Mouse (Mus musculus): ENCODE data around the gene Pcp4l1. TPM values are rescaled to one million over a fixed set of nuclear protein-coding genes. Genes with fewer than 3 reads are reported as not detected.

The Pcp4l1 gene
- polyA plus RNA-seq, 1 experiment = 0.13 TPM

DNA sequence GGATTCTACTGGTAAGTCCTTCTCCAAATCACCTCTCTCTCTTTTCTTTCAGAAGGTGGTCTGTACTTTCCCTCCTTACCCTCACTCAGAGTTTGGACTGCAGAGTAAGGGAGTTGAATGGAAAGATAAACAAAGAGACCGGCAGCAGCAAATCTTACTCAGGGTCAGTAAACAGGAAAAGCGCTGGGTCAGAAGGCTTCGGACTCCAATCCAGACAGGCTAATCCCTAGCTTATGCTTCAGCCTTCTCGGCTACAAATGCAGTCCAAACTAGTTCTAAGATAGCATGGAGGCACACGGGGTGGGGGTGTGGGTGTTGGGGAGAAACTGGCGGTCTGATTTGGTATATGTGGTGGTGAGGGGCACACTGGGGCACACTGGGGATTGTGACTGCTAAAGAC, 41.4 kb upstream of the Pcp4l1 start:
- H3ac ChIP-seq (ENCODE audit: control insufficient read depth, insufficient read length, low read depth) = no peak overlapping the region
- peaks cover 49% of the 10 kb centered on the region for H3K36me3 ChIP-seq (ENCODE audit: control insufficient read depth, insufficient read depth)
- no peak overlapping the region for H3K4me3 ChIP-seq (ENCODE audit: insufficient read depth, poor library complexity, severe bottlenecking)
- no peaks in the 10 kb centered on the region for H3K79me3 ChIP-seq (ENCODE audit: low read depth)
- TF ChIP-seq USF1 (IDR thresholded peaks at IDR 0.05; ENCODE audit: low read depth) (no peak), FOSL1 (IDR thresholded peaks at IDR 0.05; ENCODE audit: insufficient read depth, low read length, poor library complexity, severe bottlenecking) (no peak), MYOG (IDR thresholded peaks at IDR 0.05; ENCODE audit: control insufficient read depth, extremely low read depth, insufficient read length) (no peak), CTCF (IDR thresholded peaks at IDR 0.05; ENCODE audit: control insufficient read depth, insufficient read depth, insufficient read length) (no peak), MYOD1 (IDR thresholded peaks at IDR 0.05; ENCODE audit: control insufficient read depth, insufficient read length, low read depth) (no peak), CEBPB (IDR thresholded peaks at IDR 0.05; ENCODE audit: low read depth) (no peak), MAX (IDR thresholded peaks at IDR 0.05) (no peak)
- no peaks in the 10 kb centered on the region for H3K79me2 ChIP-seq (ENCODE audit: control insufficient read depth, insufficient read depth)
- no peaks in the 10 kb centered on the region for H3K27me3 ChIP-seq (ENCODE audit: control insufficient read depth, insufficient read depth, insufficient read length)

DNA sequence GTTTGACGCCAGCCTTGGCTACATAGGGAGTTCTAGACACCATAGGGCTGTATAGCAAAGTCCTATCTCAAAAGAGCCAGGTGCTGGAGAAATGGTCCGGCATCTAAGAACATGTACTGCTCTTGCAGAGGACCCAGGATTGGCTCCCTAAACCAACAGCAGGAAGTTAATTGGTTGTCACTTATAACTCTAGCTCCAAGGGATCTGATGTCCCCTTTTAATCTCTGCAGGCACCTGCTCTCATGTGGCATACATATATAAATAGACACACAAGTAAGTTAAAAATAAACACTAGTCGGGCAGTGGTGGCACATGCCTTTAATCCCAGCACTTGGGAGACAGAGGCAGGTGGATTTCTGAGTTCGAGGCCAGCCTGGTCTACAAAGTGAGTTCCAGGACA, 39.7 kb upstream of the Pcp4l1 start:
- TF ChIP-seq MAX (IDR thresholded peaks at IDR 0.05) (no peak), CEBPB (IDR thresholded peaks at IDR 0.05; ENCODE audit: low read depth) (no peak), FOSL1 (IDR thresholded peaks at IDR 0.05; ENCODE audit: insufficient read depth, low read length, poor library complexity, severe bottlenecking) (no peak), MYOD1 (IDR thresholded peaks at IDR 0.05; ENCODE audit: control insufficient read depth, insufficient read length, low read depth) (no peak), CTCF (IDR thresholded peaks at IDR 0.05; ENCODE audit: control insufficient read depth, insufficient read depth, insufficient read length) (no peak), MYOG (IDR thresholded peaks at IDR 0.05; ENCODE audit: control insufficient read depth, extremely low read depth, insufficient read length) (no peak), USF1 (IDR thresholded peaks at IDR 0.05; ENCODE audit: low read depth) (no peak)
- Histone ChIP-seq H3ac (ENCODE audit: control insufficient read depth, insufficient read length, low read depth) (no peak overlapping the region), H3K79me2 (ENCODE audit: control insufficient read depth, insufficient read depth) (no peaks in the 10 kb centered on the region), H3K79me3 (ENCODE audit: low read depth) (no peaks in the 10 kb centered on the region), H3K27me3 (ENCODE audit: control insufficient read depth, insufficient read depth, insufficient read length) (no peaks in the 10 kb centered on the region), H3K36me3 (ENCODE audit: control insufficient read depth, insufficient read depth) (peaks cover 49% of the 10 kb centered on the region), H3K4me3 (ENCODE audit: insufficient read depth, poor library complexity, severe bottlenecking) (no peak overlapping the region)

- peaks cover 49% of the 10 kb centered on the region for H3K36me3 ChIP-seq (ENCODE audit: control insufficient read depth, insufficient read depth)
- TF ChIP-seq CEBPB (IDR thresholded peaks at IDR 0.05; ENCODE audit: low read depth) = no peak
- no peak for TF ChIP-seq MYOG (IDR thresholded peaks at IDR 0.05; ENCODE audit: control insufficient read depth, extremely low read depth, insufficient read length)
- no peak overlapping the region for H3ac ChIP-seq (ENCODE audit: control insufficient read depth, insufficient read length, low read depth)
These were observed 38.5 kb upstream of the Pcp4l1 start for GRCm38 (mm10) chr1:171234538-171234937.

GRCm38 (mm10) chr1:171234126-171234525, 38.1 kb upstream of the Pcp4l1 start, which contains the start of gene Fcer1g:
Fcer1g (minus strand) TSS chr1:171234365.
- H3ac ChIP-seq (ENCODE audit: control insufficient read depth, insufficient read length, low read depth) = no peak within 1 kb of the TSS
- H3K79me2 ChIP-seq (ENCODE audit: control insufficient read depth, insufficient read depth) = no peaks in the 10 kb centered on the region
- TF ChIP-seq MYOG (IDR thresholded peaks at IDR 0.05; ENCODE audit: control insufficient read depth, extremely low read depth, insufficient read length) (no peak), FOSL1 (IDR thresholded peaks at IDR 0.05; ENCODE audit: insufficient read depth, low read length, poor library complexity, severe bottlenecking) (no peak), MYOD1 (IDR thresholded peaks at IDR 0.05; ENCODE audit: control insufficient read depth, insufficient read length, low read depth) (no peak), USF1 (IDR thresholded peaks at IDR 0.05; ENCODE audit: low read depth) (no peak), MAX (IDR thresholded peaks at IDR 0.05) (no peak), CTCF (IDR thresholded peaks at IDR 0.05; ENCODE audit: control insufficient read depth, insufficient read depth, insufficient read length) (no peak), CEBPB (IDR thresholded peaks at IDR 0.05; ENCODE audit: low read depth) (no peak)
- H3K4me3 ChIP-seq (ENCODE audit: insufficient read depth, poor library complexity, severe bottlenecking) = no peak within 1 kb of the TSS
- H3K79me3 ChIP-seq (ENCODE audit: low read depth) = no peaks in the 10 kb centered on the region
- no peaks in the 10 kb centered on the region for H3K27me3 ChIP-seq (ENCODE audit: control insufficient read depth, insufficient read depth, insufficient read length)
- peaks cover 46% of the 10 kb centered on the region for H3K36me3 ChIP-seq (ENCODE audit: control insufficient read depth, insufficient read depth)

More at GRCm38 (mm10) chr1:171234538-171234937, 38.5 kb upstream of the Pcp4l1 start:
- H3K79me2 ChIP-seq (ENCODE audit: control insufficient read depth, insufficient read depth) = no peaks in the 10 kb centered on the region
- no peak overlapping the region for H3K4me3 ChIP-seq (ENCODE audit: insufficient read depth, poor library complexity, severe bottlenecking)
- H3K27me3 ChIP-seq (ENCODE audit: control insufficient read depth, insufficient read depth, insufficient read length) = no peaks in the 10 kb centered on the region
- no peaks in the 10 kb centered on the region for H3K79me3 ChIP-seq (ENCODE audit: low read depth)

GRCm38 (mm10) chr1:171232800-171233730, 37.0 kb upstream of the Pcp4l1 start:
- H3ac ChIP-seq (ENCODE audit: control insufficient read depth, insufficient read length, low read depth) = no peak overlapping the region
- no peak overlapping the region for H3K4me3 ChIP-seq (ENCODE audit: insufficient read depth, poor library complexity, severe bottlenecking)
- H3K79me3 ChIP-seq (ENCODE audit: low read depth) = no peaks in the 10 kb centered on the region
- peaks cover 37% of the 10 kb centered on the region for H3K36me3 ChIP-seq (ENCODE audit: control insufficient read depth, insufficient read depth)
- TF ChIP-seq MAX (IDR thresholded peaks at IDR 0.05) = no peak
- TF ChIP-seq FOSL1 (IDR thresholded peaks at IDR 0.05; ENCODE audit: insufficient read depth, low read length, poor library complexity, severe bottlenecking) = no peak
- TF ChIP-seq CTCF (IDR thresholded peaks at IDR 0.05; ENCODE audit: control insufficient read depth, insufficient read depth, insufficient read length) = no peak
- no peak for TF ChIP-seq MYOD1 (IDR thresholded peaks at IDR 0.05; ENCODE audit: control insufficient read depth, insufficient read length, low read depth)
- no peak for TF ChIP-seq CEBPB (IDR thresholded peaks at IDR 0.05; ENCODE audit: low read depth)
- TF ChIP-seq MYOG (IDR thresholded peaks at IDR 0.05; ENCODE audit: control insufficient read depth, extremely low read depth, insufficient read length) = no peak
- no peak for TF ChIP-seq USF1 (IDR thresholded peaks at IDR 0.05; ENCODE audit: low read depth)
- no peaks in the 10 kb centered on the region for H3K27me3 ChIP-seq (ENCODE audit: control insufficient read depth, insufficient read depth, insufficient read length)
- no peaks in the 10 kb centered on the region for H3K79me2 ChIP-seq (ENCODE audit: control insufficient read depth, insufficient read depth)

All from C2C12 (cell line).